10 mouse cellular contexts compared by ENCODE assay signal in genomic region chr11:69915667-69916627, GRCm38 (mm10). TPM values are rescaled to one million over a fixed set of nuclear protein-coding genes. Genes with fewer than 3 reads are reported as not detected.
DNase-seq lines count a peak whose midpoint lies in the region; ATAC-seq and TF ChIP-seq lines count a peak whose summit lies in the region.
"Had no signal": no experiment of that assay in that cellular context is flagged by ENCODE, and none has a peak within 500 bp of the region (broad histone marks: within the 10 kb centered on the region; RNA-seq: fewer than 3 reads in every experiment).

No protein-coding gene starts in this region.

- no peaks in the 10 kb centered on the region for H3K27me3 ChIP-seq in hindbrain, embryonic 11.5 days (ENCODE audit: control insufficient read depth, insufficient read depth, low read length)
- H3K27me3 ChIP-seq: neural tube, embryonic 13.5 days had no signal

- DNase-seq in left cerebral cortex, adult 2 months (ENCODE audit: extremely low spot score in 1 of 2, low spot score in 2 of 2), result no peak
- no peak for DNase-seq in left cerebral cortex, adult 9 months (ENCODE audit: low spot score in 2 of 2)
- no peak for DNase-seq in hindbrain, embryonic 11.5 days (ENCODE audit: low spot score)
- no peak for DNase-seq in frontal cortex, postnatal 25 days (ENCODE audit: low spot score in 2 of 2)
- no peak for DNase-seq in frontal cortex, postnatal 36 days (ENCODE audit: low spot score in 2 of 2)
- DNase-seq in frontal cortex, postnatal 14 days (ENCODE audit: low spot score in 2 of 2), result no peak
- DNase-seq: adrenal gland, adult 8-10 months had no signal

- peaks cover 26% of the 10 kb centered on the region for H3K36me3 ChIP-seq in hindbrain, embryonic 11.5 days (ENCODE audit: control insufficient read depth, insufficient read depth, low read length)

- 52% methylated on average over 5 of the region's 5 CpGs for WGBS in bone marrow, adult 2 months
- 56% methylated on average over 5 of the region's 5 CpGs for WGBS in hindbrain, embryonic 11.5 days

- no peak for ATAC-seq in hindbrain, embryonic 11.5 days (ENCODE audit: low FRiP score)
- peak; percentile 35 for ATAC-seq in megakaryocyte progenitor cell, adult 5-6 weeks (replicated peaks; ENCODE audit: poor library complexity)

- H3K9ac ChIP-seq in hindbrain, embryonic 11.5 days (ENCODE audit: low read depth, low read length), result no peak overlapping the region

- no peak overlapping the region for H3K4me3 ChIP-seq in left cerebral cortex, adult 2 months
- H3K4me3 ChIP-seq in bone marrow, adult 2 months (replicated peaks; ENCODE audit: control insufficient read depth, low read depth, low read length), result peak overlapping the region; percentile 48
- peak overlapping the region; percentile 8; the same call in 1 of the 2 replicates for H3K4me3 ChIP-seq in hindbrain, embryonic 11.5 days (ENCODE audit: low read depth, low read length)

- TF ChIP-seq POLR2A in bone marrow, adult 2 months (IDR thresholded peaks at IDR 0.05; ENCODE audit: borderline replicate concordance, control insufficient read depth, low read depth, low read length), result no peak

- peaks cover 3% of the 10 kb centered on the region for H3K4me1 ChIP-seq in bone marrow, adult 2 months (ENCODE audit: control insufficient read depth, insufficient read depth, low read length)
- peaks cover 16% of the 10 kb centered on the region for H3K4me1 ChIP-seq in hindbrain, embryonic 11.5 days (replicated peaks; ENCODE audit: control insufficient read depth, insufficient read depth, low read length)

- no peaks in the 10 kb centered on the region for H3K9me3 ChIP-seq in hindbrain, embryonic 11.5 days (ENCODE audit: control insufficient read depth, low read length)
- H3K9me3 ChIP-seq: neural tube, embryonic 13.5 days had no signal

- intact Hi-C loops in left cerebral cortex, adult 2 months (cut with DNase I), result no loop called here

- peak overlapping the region; percentile 7; the same call in 1 of the 2 replicates for H3K4me2 ChIP-seq in hindbrain, embryonic 11.5 days (replicated peaks; ENCODE audit: low read depth, low read length)

- H3K27ac ChIP-seq in left cerebral cortex, adult 2 months, result no peak overlapping the region
- H3K27ac ChIP-seq in bone marrow, adult 2 months (ENCODE audit: control insufficient read depth, insufficient read depth, low read depth, low read length, poor library complexity), result peak overlapping the region; percentile 64
- H3K27ac ChIP-seq in hindbrain, embryonic 11.5 days (ENCODE audit: low read depth, low read length), result no peak overlapping the region
- H3K27ac ChIP-seq: neural tube, embryonic 13.5 days had no signal

- peak; percentile 15 for TF ChIP-seq CTCF in left cerebral cortex, adult 2 months (IDR thresholded peaks at IDR 0.05)
- TF ChIP-seq CTCF in bone marrow, adult 2 months (IDR thresholded peaks at IDR 0.05; ENCODE audit: control insufficient read depth, insufficient read depth, low read length), result no peak

RNA-seq across cellular contexts. Expression of gene Gps2, which starts 2.3 kb away (rescaled TPM):
- total RNA-seq in left cerebral cortex, adult 2 months (2021), result 10 to 100 TPM; 31.0 to 31.7 TPM
- polyA plus RNA-seq in bone marrow, adult 2 months (2011; ENCODE audit: insufficient read depth, insufficient read length, low replicate concordance, missing spikeins), result 120 and 203 TPM in 2 replicates
- polyA plus RNA-seq in hindbrain, embryonic 11.5 days (2014; fragmentation: Nextera tagmentation; extraction: Ambion mirVana), result 84.3 and 89.0 TPM in 2 replicates
- 106 and 114 TPM in 2 replicates for total RNA-seq in megakaryocyte progenitor cell, adult 5-6 weeks (2015)
- 46.2 and 56.3 TPM in 2 replicates for total RNA-seq in megakaryocyte progenitor cell, adult 5-6 weeks (2017)

RNA-seq across cellular contexts. Expression of gene Eif5a, which starts 5.8 kb away (rescaled TPM):
- total RNA-seq in left cerebral cortex, adult 2 months (2021), result 100 to 1,000 TPM; 408 to 429 TPM
- polyA plus RNA-seq in bone marrow, adult 2 months (2011; ENCODE audit: insufficient read depth, insufficient read length, low replicate concordance, missing spikeins), result 378 and 387 TPM in 2 replicates
- 1,842 and 1,860 TPM in 2 replicates for polyA plus RNA-seq in hindbrain, embryonic 11.5 days (2014; fragmentation: Nextera tagmentation; extraction: Ambion mirVana)
- total RNA-seq in megakaryocyte progenitor cell, adult 5-6 weeks (2015), result 1,355 and 1,412 TPM in 2 replicates
- 1,221 and 1,257 TPM in 2 replicates for total RNA-seq in megakaryocyte progenitor cell, adult 5-6 weeks (2017)

RNA-seq across cellular contexts. Expression of gene Neurl4, which starts 15.1 kb away (rescaled TPM):
- total RNA-seq in left cerebral cortex, adult 2 months (2021), result 100 to 1,000 TPM; 121 to 124 TPM
- 25.7 and 38.2 TPM in 2 replicates for polyA plus RNA-seq in bone marrow, adult 2 months (2011; ENCODE audit: insufficient read depth, insufficient read length, low replicate concordance, missing spikeins)
- 15.0 and 20.6 TPM in 2 replicates for polyA plus RNA-seq in hindbrain, embryonic 11.5 days (2014; fragmentation: Nextera tagmentation; extraction: Ambion mirVana)
- total RNA-seq in megakaryocyte progenitor cell, adult 5-6 weeks (2015), result 9.5 and 11.0 TPM in 2 replicates
- 20.2 and 21.6 TPM in 2 replicates for total RNA-seq in megakaryocyte progenitor cell, adult 5-6 weeks (2017)

RNA-seq across cellular contexts. Expression of gene 2810408A11Rik, which starts 15.2 kb away (rescaled TPM):
- total RNA-seq in left cerebral cortex, adult 2 months (2021), result under 1 TPM; 0.23 to 0.87 TPM
- polyA plus RNA-seq in bone marrow, adult 2 months (2011; ENCODE audit: insufficient read depth, insufficient read length, low replicate concordance, missing spikeins), result 2.7 and 5.6 TPM in 2 replicates
- 14.5 and 14.7 TPM in 2 replicates for polyA plus RNA-seq in hindbrain, embryonic 11.5 days (2014; fragmentation: Nextera tagmentation; extraction: Ambion mirVana)
- total RNA-seq in megakaryocyte progenitor cell, adult 5-6 weeks (2015), result 1.9 and 3.0 TPM in 2 replicates
- total RNA-seq in megakaryocyte progenitor cell, adult 5-6 weeks (2017), result 1.7 and 6.6 TPM in 2 replicates

RNA-seq across cellular contexts. Expression of gene Ybx2, which starts 19.6 kb away (rescaled TPM):
- 1 to 10 TPM; 9.9 to 10.0 TPM for total RNA-seq in left cerebral cortex, adult 2 months (2021)
- 1.2 and 1.5 TPM in 2 replicates for polyA plus RNA-seq in bone marrow, adult 2 months (2011; ENCODE audit: insufficient read depth, insufficient read length, low replicate concordance, missing spikeins)
- polyA plus RNA-seq in hindbrain, embryonic 11.5 days (2014; fragmentation: Nextera tagmentation; extraction: Ambion mirVana), result 3.1 and 4.8 TPM in 2 replicates
- 0.32 TPM in 1 of 2 replicates, not detected in the other for total RNA-seq in megakaryocyte progenitor cell, adult 5-6 weeks (2015)
- total RNA-seq in megakaryocyte progenitor cell, adult 5-6 weeks (2017), result not detected in 2 replicates

Comparison
In these comparisons a context has a peak if more than half of its experiments do, and no peak if none do; other contexts are left out.
1. RNA of gene Neurl4, which starts 15.1 kb away (total RNA-seq): 121 to 124 TPM in left cerebral cortex, adult 2 months; 9.5 to 21.6 TPM in megakaryocyte progenitor cell, adult 5-6 weeks; every median in the first group is over 4 times any median in the second.